Comparison of ENCODE assay signal across 10 mouse cellular contexts in the genomic region with DNA sequence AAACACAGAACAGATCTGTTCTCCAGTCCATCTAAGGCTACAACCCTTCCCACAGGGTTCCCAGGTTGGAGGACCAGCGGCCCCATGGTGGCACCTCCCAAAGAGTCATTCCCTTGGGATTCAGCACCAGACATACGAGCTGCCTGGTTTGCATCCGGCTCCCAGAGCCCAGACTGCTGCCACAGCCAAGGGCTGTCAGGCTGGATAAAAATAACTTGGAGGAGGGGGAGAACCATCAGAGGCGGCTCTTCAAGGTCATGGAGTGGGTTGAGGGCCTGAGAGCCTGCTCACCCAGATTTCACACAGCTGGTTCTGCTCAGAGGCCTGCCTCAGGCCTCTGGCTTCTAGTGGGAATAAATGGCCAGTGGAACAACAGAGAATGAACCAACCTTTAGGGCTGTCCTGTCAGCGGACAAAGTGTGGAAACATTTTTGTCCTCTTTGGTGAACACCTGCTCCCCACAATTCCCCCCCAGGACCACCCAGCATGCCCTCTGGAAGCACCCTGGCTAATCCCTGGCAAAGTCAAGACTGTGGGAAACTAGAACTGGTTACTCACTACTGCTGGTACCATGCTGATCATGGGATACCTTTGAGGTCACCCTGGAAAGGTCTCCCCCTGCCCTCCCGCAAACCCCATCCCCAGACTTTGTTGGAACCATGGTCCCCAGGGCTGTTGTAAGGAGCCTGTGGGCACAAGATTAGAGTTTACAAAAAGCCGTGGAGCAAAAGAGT. TPM values are rescaled to one million over a fixed set of nuclear protein-coding genes. Genes with fewer than 3 reads are reported as not detected.
DNase-seq lines count a peak whose midpoint lies in the region; ATAC-seq and TF ChIP-seq lines count a peak whose summit lies in the region.
"Had no signal": no experiment of that assay in that cellular context is flagged by ENCODE, and none has a peak within 500 bp of the region (broad histone marks: within the 10 kb centered on the region; RNA-seq: fewer than 3 reads in every experiment).

No protein-coding gene starts in this region.

- no peaks in the 10 kb centered on the region for H3K36me3 ChIP-seq in hindbrain, embryonic 11.5 days (ENCODE audit: control insufficient read depth, insufficient read depth, low read length)
- no peaks in the 10 kb centered on the region for H3K36me3 ChIP-seq in hindbrain, embryonic 12.5 days
- H3K36me3 ChIP-seq in heart, adult 2 months (ENCODE audit: control insufficient read depth, insufficient read depth, low read length), result peaks cover 6% of the 10 kb centered on the region; the same call in 1 of the 2 replicates
- H3K36me3 ChIP-seq in forebrain, embryonic 11.5 days (ENCODE audit: control insufficient read depth, insufficient read depth, low read length), result no peaks in the 10 kb centered on the region
- H3K36me3 ChIP-seq in forebrain, embryonic 10.5 days (replicated peaks), result no peaks in the 10 kb centered on the region

- no peak overlapping the region for H3K4me2 ChIP-seq in hindbrain, embryonic 11.5 days (replicated peaks; ENCODE audit: low read depth, low read length)
- H3K4me2 ChIP-seq in hindbrain, embryonic 12.5 days (replicated peaks), result no peak overlapping the region
- H3K4me2 ChIP-seq in forebrain, embryonic 11.5 days (ENCODE audit: low read depth, low read length, severe bottlenecking), result no peak overlapping the region

- intact Hi-C loops in heart, adult 2 months (cut with DNase I), result no loop called here

- H3K27me3 ChIP-seq in hindbrain, embryonic 11.5 days (ENCODE audit: control insufficient read depth, insufficient read depth, low read length), result no peaks in the 10 kb centered on the region
- H3K27me3 ChIP-seq in hindbrain, embryonic 12.5 days, result no peaks in the 10 kb centered on the region
- no peaks in the 10 kb centered on the region for H3K27me3 ChIP-seq in heart, adult 2 months (ENCODE audit: control insufficient read depth, insufficient read depth, low read length)
- H3K27me3 ChIP-seq in forebrain, embryonic 11.5 days (ENCODE audit: control insufficient read depth, insufficient read depth, low read length), result no peaks in the 10 kb centered on the region
- H3K27me3 ChIP-seq in forebrain, embryonic 10.5 days (ENCODE audit: poor library complexity, severe bottlenecking), result peaks cover 10% of the 10 kb centered on the region; the same call in 1 of the 2 replicates

- peak; percentile 48; the same call in 1 of the 2 replicates for TF ChIP-seq EP300 in heart, adult 2 months (IDR thresholded peaks at IDR 0.05; ENCODE audit: insufficient read depth, low read depth, low read length)

- H3K4me3 ChIP-seq in hindbrain, embryonic 11.5 days (ENCODE audit: low read depth, low read length), result no peak overlapping the region
- no peak overlapping the region for H3K4me3 ChIP-seq in hindbrain, embryonic 12.5 days
- H3K4me3 ChIP-seq in heart, adult 2 months, result no peak overlapping the region
- H3K4me3 ChIP-seq in forebrain, embryonic 11.5 days (ENCODE audit: low read depth, low read length), result no peak overlapping the region
- no peak overlapping the region for H3K4me3 ChIP-seq in forebrain, embryonic 10.5 days

- no peaks in the 10 kb centered on the region for H3K79me2 ChIP-seq in heart, adult 2 months (replicated peaks; ENCODE audit: control insufficient read depth, insufficient read depth, low read length)

- peak; percentile 19 for TF ChIP-seq POLR2A in heart, adult 2 months (IDR thresholded peaks at IDR 0.05; ENCODE audit: insufficient read depth, low read depth, low read length)

- no peak overlapping the region for H3K9ac ChIP-seq in hindbrain, embryonic 11.5 days (ENCODE audit: low read depth, low read length)
- no peak overlapping the region for H3K9ac ChIP-seq in hindbrain, embryonic 12.5 days
- no peak overlapping the region for H3K9ac ChIP-seq in heart, adult 2 months (ENCODE audit: low read depth, low read length)
- no peak overlapping the region for H3K9ac ChIP-seq in forebrain, embryonic 11.5 days (ENCODE audit: low read length)

- WGBS in hindbrain, embryonic 11.5 days, result 61% methylated on average over 7 of the region's 7 CpGs
- WGBS in hindbrain, embryonic 12.5 days, result 63% methylated on average over 7 of the region's 7 CpGs
- 37% methylated on average over 7 of the region's 7 CpGs for WGBS in heart, adult 2 months
- 68% methylated on average over 7 of the region's 7 CpGs for WGBS in forebrain, embryonic 11.5 days
- 71% methylated on average over 7 of the region's 7 CpGs for WGBS in forebrain, embryonic 10.5 days

- 0 out of 2 replicates have a peak, but pooled peaks have one; percentile 25 for ATAC-seq in hindbrain, embryonic 11.5 days (ENCODE audit: low FRiP score)
- ATAC-seq in hindbrain, embryonic 12.5 days (ENCODE audit: low FRiP score), result no peak
- no peak for ATAC-seq in forebrain, embryonic 11.5 days (replicated peaks; ENCODE audit: low FRiP score)
- ATAC-seq in activated CD4-positive, CD25-positive, alpha-beta regulatory T cell, adult 4 months, result no peak

- no peak for TF ChIP-seq CTCF in heart, adult 2 months (IDR thresholded peaks at IDR 0.05)

- no peaks in the 10 kb centered on the region for H3K4me1 ChIP-seq in hindbrain, embryonic 11.5 days (replicated peaks; ENCODE audit: control insufficient read depth, insufficient read depth, low read length)
- H3K4me1 ChIP-seq in hindbrain, embryonic 12.5 days, result peaks cover 8% of the 10 kb centered on the region
- H3K4me1 ChIP-seq in heart, adult 2 months (ENCODE audit: control insufficient read depth, insufficient read depth, low read length), result peaks cover 23% of the 10 kb centered on the region
- no peaks in the 10 kb centered on the region for H3K4me1 ChIP-seq in forebrain, embryonic 11.5 days (replicated peaks; ENCODE audit: control insufficient read depth, insufficient read depth, low read length)
- peaks cover 43% of the 10 kb centered on the region for H3K4me1 ChIP-seq in forebrain, embryonic 10.5 days

- H3K27ac ChIP-seq in hindbrain, embryonic 11.5 days (ENCODE audit: low read depth, low read length), result no peak overlapping the region; the same call in 1 of the 2 replicates
- no peak overlapping the region for H3K27ac ChIP-seq in hindbrain, embryonic 12.5 days
- H3K27ac ChIP-seq in heart, adult 2 months, result peak overlapping the region; percentile 83
- H3K27ac ChIP-seq in forebrain, embryonic 11.5 days (ENCODE audit: low read depth, low read length), result no peak overlapping the region
- H3K27ac ChIP-seq in forebrain, embryonic 10.5 days, result no peak overlapping the region

- H3K9me3 ChIP-seq in hindbrain, embryonic 11.5 days (ENCODE audit: control insufficient read depth, low read length), result no peaks in the 10 kb centered on the region
- no peaks in the 10 kb centered on the region for H3K9me3 ChIP-seq in hindbrain, embryonic 12.5 days (replicated peaks)
- H3K9me3 ChIP-seq in forebrain, embryonic 11.5 days (ENCODE audit: control insufficient read depth, low read length), result no peaks in the 10 kb centered on the region
- H3K9me3 ChIP-seq in forebrain, embryonic 10.5 days, result no peaks in the 10 kb centered on the region

- DNase-seq in hindbrain, embryonic 11.5 days (ENCODE audit: low spot score), result no peak
- peak; percentile 56 to 79 for DNase-seq in heart, adult 2 months
- peak; percentile 31 for DNase-seq in kidney, adult 9 months
- peak; percentile 67 for DNase-seq in lung, postnatal 25 days (ENCODE audit: low spot score)
- DNase-seq in forebrain, embryonic 11.5 days (ENCODE audit: low spot score), result no peak
- DNase-seq in forebrain, embryonic 10.5 days (ENCODE audit: extremely low spot score, low spot score), result no peak
- DNase-seq: cerebellum, adult 9-11 months had no signal

RNA-seq across cellular contexts. Expression of gene Heyl, which starts 14.0 kb away (rescaled TPM):
- 10.5 and 14.2 TPM in 2 replicates for polyA plus RNA-seq in hindbrain, embryonic 11.5 days (2014; fragmentation: Nextera tagmentation; extraction: Ambion mirVana)
- 8.6 and 10.1 TPM in 2 replicates for polyA plus RNA-seq in hindbrain, embryonic 12.5 days (2016; fragmentation: Nextera tagmentation; extraction: Ambion mirVana)
- 10 to 100 TPM; 15.8 to 16.5 TPM for total RNA-seq in heart, adult 2 months (2021)
- polyA plus RNA-seq in heart, adult 2 months (2012; rRNA removed), result 16.8 and 21.3 TPM in 2 replicates
- polyA plus RNA-seq in forebrain, embryonic 11.5 days (2014; fragmentation: Nextera tagmentation; extraction: Ambion mirVana), result 7.1 and 7.9 TPM in 2 replicates
- not detected for polyA plus RNA-seq in activated CD4-positive, CD25-positive, alpha-beta regulatory T cell, adult 4 months (2017; shearing (Covaris generic))
- 6.6 and 6.7 TPM in 2 replicates for polyA plus RNA-seq in forebrain, embryonic 10.5 days (2016; fragmentation: Nextera tagmentation; extraction: Ambion mirVana)

RNA-seq across cellular contexts. Expression of gene Pabpc4, which starts 14.8 kb away (rescaled TPM):
- polyA plus RNA-seq in hindbrain, embryonic 11.5 days (2014; fragmentation: Nextera tagmentation; extraction: Ambion mirVana), result 38.0 and 47.1 TPM in 2 replicates
- 36.1 and 36.4 TPM in 2 replicates for polyA plus RNA-seq in hindbrain, embryonic 12.5 days (2016; fragmentation: Nextera tagmentation; extraction: Ambion mirVana)
- 100 to 1,000 TPM; 336 to 376 TPM for total RNA-seq in heart, adult 2 months (2021)
- polyA plus RNA-seq in heart, adult 2 months (2012; rRNA removed), result 207 and 299 TPM in 2 replicates
- polyA plus RNA-seq in forebrain, embryonic 11.5 days (2014; fragmentation: Nextera tagmentation; extraction: Ambion mirVana), result 46.6 and 47.0 TPM in 2 replicates
- 10 to 100 TPM; 15.3 to 22.6 TPM for polyA plus RNA-seq in activated CD4-positive, CD25-positive, alpha-beta regulatory T cell, adult 4 months (2017; shearing (Covaris generic))
- polyA plus RNA-seq in forebrain, embryonic 10.5 days (2016; fragmentation: Nextera tagmentation; extraction: Ambion mirVana), result 55.4 and 57.9 TPM in 2 replicates

RNA-seq across cellular contexts. Expression of gene Nt5c1a, which starts 46.0 kb away (rescaled TPM):
- not detected in 2 replicates for polyA plus RNA-seq in hindbrain, embryonic 11.5 days (2014; fragmentation: Nextera tagmentation; extraction: Ambion mirVana)
- polyA plus RNA-seq in hindbrain, embryonic 12.5 days (2016; fragmentation: Nextera tagmentation; extraction: Ambion mirVana), result not detected in 2 replicates
- total RNA-seq in heart, adult 2 months (2021), result 10 to 100 TPM; 50.8 to 57.6 TPM
- 19.6 and 41.6 TPM in 2 replicates for polyA plus RNA-seq in heart, adult 2 months (2012; rRNA removed)
- polyA plus RNA-seq in forebrain, embryonic 11.5 days (2014; fragmentation: Nextera tagmentation; extraction: Ambion mirVana), result not detected in 2 replicates
- not detected for polyA plus RNA-seq in activated CD4-positive, CD25-positive, alpha-beta regulatory T cell, adult 4 months (2017; shearing (Covaris generic))
- not detected in 2 replicates for polyA plus RNA-seq in forebrain, embryonic 10.5 days (2016; fragmentation: Nextera tagmentation; extraction: Ambion mirVana)
- polyA plus RNA-seq: spleen, adult 2 months had no signal

Comparison
In these comparisons a context has a peak if more than half of its experiments do, and no peak if none do; other contexts are left out.
1. DNase-seq: peak in heart, adult 2 months (2 of 2), kidney, adult 9 months (single experiment) and lung, postnatal 25 days (single experiment); none in hindbrain, embryonic 11.5 days (single experiment), forebrain, embryonic 11.5 days (single experiment) and forebrain, embryonic 10.5 days (single experiment).
2. RNA of gene Nt5c1a, which starts 46.0 kb away (polyA plus RNA-seq): 19.6 to 41.6 TPM in heart, adult 2 months; not detected in forebrain, embryonic 11.5 days, not detected in hindbrain, embryonic 11.5 days, not detected in hindbrain, embryonic 12.5 days, not detected in activated CD4-positive, CD25-positive, alpha-beta regulatory T cell, adult 4 months and not detected in forebrain, embryonic 10.5 days; every median in the first group is over 10 times any median in the second.